Mouse (Mus musculus): ENCODE data around the gene Ncor2. TPM values are rescaled to one million over a fixed set of nuclear protein-coding genes. Genes with fewer than 3 reads are reported as not detected.

The Ncor2 gene
- polyA plus RNA-seq, 1 experiment from 2014 or later: 19.2 TPM

DNA sequence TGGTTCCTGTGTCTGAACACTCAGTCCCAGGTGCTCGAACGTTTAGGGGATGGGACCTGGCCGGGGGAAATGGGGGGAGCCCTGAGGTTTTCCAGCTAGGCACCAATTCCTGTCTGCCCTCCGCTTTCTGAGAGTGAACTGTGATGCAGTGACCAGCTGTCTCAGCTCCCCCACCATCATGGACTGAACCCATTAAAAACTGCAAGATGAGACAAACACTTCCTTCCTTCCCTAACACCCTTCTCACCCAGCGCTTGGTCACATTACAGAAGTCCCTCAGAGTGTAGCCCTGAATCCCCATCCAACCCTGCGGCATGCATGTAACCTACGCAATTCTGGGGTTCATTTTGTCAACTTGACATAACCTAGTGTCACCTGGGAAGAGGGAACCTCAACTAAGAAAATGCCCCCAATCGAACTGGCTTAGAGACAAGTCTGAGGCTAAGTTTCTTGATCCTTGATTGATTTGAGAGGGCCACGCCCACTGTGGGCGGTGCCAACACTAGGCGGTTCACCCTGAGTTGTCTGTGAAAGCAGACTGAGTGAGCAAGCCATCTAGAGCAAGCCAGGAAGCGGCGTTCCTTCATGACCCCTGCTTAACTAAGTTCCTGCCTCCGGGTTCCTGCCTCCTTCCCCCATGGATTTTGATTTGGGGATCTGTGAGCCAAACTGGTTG, 41.9 kb downstream of the Ncor2 start:
- Histone ChIP-seq H3K9me3 (no peaks in the 10 kb centered on the region), H3K27ac (replicated peaks) (peak overlapping the region; percentile 73), H3K36me3 (replicated peaks) (peaks cover 7% of the 10 kb centered on the region; the same call in 1 of the 2 replicates), H3K27me3 (replicated peaks; ENCODE audit: low read depth, poor library complexity, severe bottlenecking) (no peaks in the 10 kb centered on the region), H3K4me1 (peaks cover 91% of the 10 kb centered on the region), H3K4me3 (no peak overlapping the region)
- 53% methylated on average over 14 of the region's 14 CpGs for WGBS
- DNase-seq (ENCODE audit: low spot score): peak; percentile 50

DNA sequence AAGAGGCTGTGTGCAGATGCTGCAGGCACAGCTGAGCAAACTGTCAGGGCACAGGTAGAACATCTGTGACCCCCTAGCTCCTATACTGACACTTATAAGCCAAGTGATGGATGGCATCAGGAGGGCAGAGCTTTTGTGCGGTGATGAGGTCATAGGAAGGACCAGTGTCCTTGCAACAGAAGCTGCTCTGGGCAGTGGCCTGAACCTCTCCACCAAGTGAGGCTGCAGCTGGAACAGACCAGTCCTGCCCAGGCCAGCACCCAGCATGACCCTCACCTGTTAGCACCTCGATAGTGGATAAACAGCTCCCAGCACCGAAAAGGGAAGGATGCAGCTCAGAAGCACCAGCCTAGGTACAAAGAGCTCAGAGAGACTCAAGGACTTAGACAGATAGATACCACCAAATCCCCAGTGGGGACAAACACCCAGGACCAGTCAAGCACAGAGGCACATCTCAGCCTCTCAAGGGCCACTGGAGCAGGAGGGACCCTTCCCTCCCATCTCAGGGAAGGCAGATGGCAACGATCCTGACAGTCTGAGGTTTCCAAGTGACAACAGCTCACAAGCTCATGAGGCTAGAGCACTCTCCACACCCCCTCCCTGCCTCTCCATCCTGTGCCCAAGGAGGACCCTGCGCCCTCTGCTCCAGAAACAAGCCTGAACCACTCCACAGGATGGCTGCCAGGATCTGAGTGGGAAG, 42.6 kb downstream of the Ncor2 start:
- peak overlapping the region; percentile 73 for H3K27ac ChIP-seq (replicated peaks)
- 76% methylated on average over 5 of the region's 5 CpGs for WGBS

DNA sequence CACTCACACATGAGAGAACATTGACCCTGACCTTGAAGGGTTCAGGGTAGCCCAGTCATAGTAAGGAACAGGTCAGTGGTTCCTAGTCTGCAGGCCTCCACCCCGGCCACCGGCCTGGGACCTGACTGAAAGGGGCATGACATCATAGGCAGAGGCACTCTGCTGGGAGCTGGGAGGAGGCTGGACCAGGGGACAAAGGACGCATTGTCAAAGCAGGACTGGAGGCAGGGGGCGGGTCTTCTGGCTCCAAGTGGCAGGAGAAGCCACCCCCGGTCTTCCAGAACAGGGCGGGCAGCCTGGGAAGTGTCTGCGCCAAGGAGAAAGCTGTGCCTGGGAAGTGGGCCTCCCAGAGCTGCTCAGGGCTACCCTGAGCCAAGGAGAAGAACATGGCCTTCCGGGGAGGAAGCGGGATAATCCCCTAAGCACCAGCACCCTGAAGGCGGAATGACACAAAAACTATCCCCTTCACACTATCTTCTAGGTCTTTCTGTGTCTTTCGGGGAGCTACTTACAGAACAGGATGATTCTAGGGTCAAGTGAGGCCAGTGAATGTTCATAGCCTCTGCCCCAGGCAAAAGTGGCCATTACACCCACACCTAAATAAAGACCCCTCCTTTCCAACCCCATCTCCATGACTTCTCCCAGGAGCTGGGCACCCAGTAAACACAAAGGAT, 44.1 kb downstream of the Ncor2 start:
- Histone ChIP-seq H3K4me1 (peaks cover 91% of the 10 kb centered on the region), H3K36me3 (replicated peaks) (peaks cover 7% of the 10 kb centered on the region; the same call in 1 of the 2 replicates), H3K9me3 (no peaks in the 10 kb centered on the region), H3K4me3 (peak overlapping the region; percentile 24), H3K27ac (replicated peaks) (peak overlapping the region; percentile 84), H3K27me3 (replicated peaks; ENCODE audit: low read depth, poor library complexity, severe bottlenecking) (no peaks in the 10 kb centered on the region)
- WGBS: 7% methylated on average over 11 of the region's 11 CpGs
- DNase-seq (ENCODE audit: low spot score): peak; percentile 87

More for the DNA sequence above, 42.6 kb downstream of the Ncor2 start:
- H3K27me3 ChIP-seq (replicated peaks; ENCODE audit: low read depth, poor library complexity, severe bottlenecking): no peaks in the 10 kb centered on the region
- H3K9me3 ChIP-seq: no peaks in the 10 kb centered on the region
- peaks cover 91% of the 10 kb centered on the region for H3K4me1 ChIP-seq
- no peak for DNase-seq (ENCODE audit: low spot score)
- no peak overlapping the region for H3K4me3 ChIP-seq
- H3K36me3 ChIP-seq (replicated peaks): peaks cover 7% of the 10 kb centered on the region; the same call in 1 of the 2 replicates

DNA sequence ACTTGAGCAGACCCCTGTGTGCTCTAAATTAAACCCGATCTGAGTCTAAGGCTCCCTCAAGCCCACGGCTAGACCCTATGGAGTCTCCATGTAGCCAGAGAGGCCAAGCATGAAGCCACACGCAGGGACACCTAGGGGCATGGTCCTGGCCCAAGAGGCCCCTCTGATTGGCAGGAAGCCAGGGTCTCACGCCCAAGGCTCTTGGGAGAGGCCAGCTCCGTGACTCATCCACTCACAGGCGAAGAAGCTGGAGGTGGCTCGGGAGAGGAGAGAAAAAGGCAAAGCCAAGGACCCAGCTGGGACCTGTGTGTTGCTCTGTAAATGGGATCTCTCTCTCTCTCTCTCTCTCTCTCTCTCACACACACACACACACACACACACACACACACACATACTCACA, 44.6 kb downstream of the Ncor2 start:
- no peaks in the 10 kb centered on the region for H3K27me3 ChIP-seq (replicated peaks; ENCODE audit: low read depth, poor library complexity, severe bottlenecking)
- peak overlapping the region; percentile 24 for H3K4me3 ChIP-seq
- H3K4me1 ChIP-seq: peaks cover 91% of the 10 kb centered on the region
- WGBS: 38% methylated on average over 7 of the region's 7 CpGs
- H3K9me3 ChIP-seq: no peaks in the 10 kb centered on the region
- DNase-seq (ENCODE audit: low spot score): peak; percentile 31
- peaks cover 7% of the 10 kb centered on the region; the same call in 1 of the 2 replicates for H3K36me3 ChIP-seq (replicated peaks)
- H3K27ac ChIP-seq (replicated peaks): peak overlapping the region; percentile 84

DNA sequence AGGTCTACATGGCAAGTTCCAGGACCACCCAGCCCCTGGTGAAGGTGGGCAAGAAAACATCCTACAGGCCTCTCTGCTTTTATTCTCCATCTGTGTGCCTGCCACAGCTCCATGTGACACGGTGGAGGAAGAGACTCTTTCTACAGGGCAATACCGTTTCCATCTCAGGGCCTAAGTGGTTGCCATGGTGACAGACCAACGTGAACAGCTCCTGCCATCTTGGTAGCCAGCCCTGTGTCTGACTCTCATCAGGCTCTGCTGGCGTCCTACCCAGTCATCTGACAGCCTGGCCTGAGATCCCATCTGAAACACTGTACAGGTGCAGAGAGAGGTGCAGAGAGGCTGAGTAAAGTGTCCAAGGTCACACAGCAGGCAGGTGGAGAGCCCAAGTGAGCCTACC, 45.4 kb downstream of the Ncor2 start:
- WGBS: 69% methylated on average over 4 of the region's 4 CpGs
- no peaks in the 10 kb centered on the region for H3K9me3 ChIP-seq
- H3K27me3 ChIP-seq (replicated peaks; ENCODE audit: low read depth, poor library complexity, severe bottlenecking): no peaks in the 10 kb centered on the region
- peaks cover 91% of the 10 kb centered on the region for H3K4me1 ChIP-seq
- peak overlapping the region; percentile 84 for H3K27ac ChIP-seq (replicated peaks)
- peaks cover 2% of the 10 kb centered on the region; the same call in 1 of the 2 replicates for H3K36me3 ChIP-seq (replicated peaks)
- no peak for DNase-seq (ENCODE audit: low spot score)
- H3K4me3 ChIP-seq: no peak overlapping the region

DNA sequence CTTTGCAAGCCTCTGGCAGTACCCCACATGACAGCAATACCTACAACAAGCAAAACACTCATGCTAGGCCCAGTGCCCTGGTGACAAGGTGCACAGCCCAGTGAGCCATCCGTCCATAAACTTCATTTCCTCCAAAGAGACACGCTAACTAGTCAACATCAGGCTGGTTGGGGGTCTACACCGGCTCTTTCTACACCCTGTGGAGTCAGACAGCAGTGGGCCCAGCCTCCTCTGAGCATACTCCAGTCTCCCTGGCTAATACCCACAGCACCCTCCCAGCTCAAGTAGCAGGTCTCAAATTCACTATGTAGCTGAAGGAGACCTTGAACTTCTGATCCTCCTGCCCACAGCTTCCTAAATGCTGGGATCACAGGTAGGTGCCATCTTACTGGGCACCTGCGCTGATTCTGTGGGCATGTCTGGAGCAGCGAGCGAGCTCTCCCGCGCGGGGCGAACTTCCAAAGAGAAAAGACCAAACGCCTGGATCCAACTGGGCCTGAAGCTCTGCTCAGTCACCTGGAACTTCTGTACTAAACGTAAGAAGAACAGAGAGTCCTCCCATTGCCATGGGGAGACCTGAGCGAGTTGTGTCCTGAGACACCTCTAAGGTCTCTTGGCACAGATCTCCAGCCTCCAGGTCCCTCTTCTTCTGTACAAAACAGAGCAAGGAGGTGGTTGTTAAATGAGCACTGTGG, 46.3 kb downstream of the Ncor2 start:
- Histone ChIP-seq H3K9me3 (no peaks in the 10 kb centered on the region), H3K4me1 (peaks cover 92% of the 10 kb centered on the region), H3K27ac (replicated peaks) (peak overlapping the region; percentile 84), H3K36me3 (replicated peaks) (no peaks in the 10 kb centered on the region), H3K27me3 (replicated peaks; ENCODE audit: low read depth, poor library complexity, severe bottlenecking) (no peaks in the 10 kb centered on the region), H3K4me3 (no peak overlapping the region)
- DNase-seq (ENCODE audit: low spot score): no peak
- WGBS: 95% methylated on average over 13 of the region's 13 CpGs

DNA sequence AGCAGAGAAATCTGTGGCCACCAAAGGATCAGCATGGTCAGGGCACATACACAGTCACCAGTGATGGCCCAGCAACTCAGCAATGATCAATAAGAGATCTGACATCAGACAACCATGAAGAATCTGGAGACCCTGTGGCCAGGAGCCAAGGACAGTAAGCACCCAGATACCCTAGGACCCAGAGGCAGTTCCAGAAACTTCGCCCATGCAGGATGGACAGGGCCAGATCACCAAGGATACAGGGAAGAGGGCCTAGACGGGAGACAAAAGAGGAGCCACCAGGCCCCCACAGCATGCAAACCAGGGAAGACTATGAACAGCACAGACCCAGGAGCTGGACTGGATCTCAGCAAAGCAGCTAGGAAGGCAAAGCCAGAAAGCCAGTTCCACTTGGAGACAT, 47.0 kb downstream of the Ncor2 start:
- Histone ChIP-seq H3K4me3 (no peak overlapping the region), H3K27ac (replicated peaks) (peak overlapping the region; percentile 84), H3K36me3 (replicated peaks) (peaks cover 6% of the 10 kb centered on the region; the same call in 1 of the 2 replicates), H3K9me3 (no peaks in the 10 kb centered on the region), H3K4me1 (peaks cover 87% of the 10 kb centered on the region), H3K27me3 (replicated peaks; ENCODE audit: low read depth, poor library complexity, severe bottlenecking) (no peaks in the 10 kb centered on the region)
- no peak for DNase-seq (ENCODE audit: low spot score)
- WGBS: 75% methylated on average over 2 of the region's 2 CpGs

DNA sequence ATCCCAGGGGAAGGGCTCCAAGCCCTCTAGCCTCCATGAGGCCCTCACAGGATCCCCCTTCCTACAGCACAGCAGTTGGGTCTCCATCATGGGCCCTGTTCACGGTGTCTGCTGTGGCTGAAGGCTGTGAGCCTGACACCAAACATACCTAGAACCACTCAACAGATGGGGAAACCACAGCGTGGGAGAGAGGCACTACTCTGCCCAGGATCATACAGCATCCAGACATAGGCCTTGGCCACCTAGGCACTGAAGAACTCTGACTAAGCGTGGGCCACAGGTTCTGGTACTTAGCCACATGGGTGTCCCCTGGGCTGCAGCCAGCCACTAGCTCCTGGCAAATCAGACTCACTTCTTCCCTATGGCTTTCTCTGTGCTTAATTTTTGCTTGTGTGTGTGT, 48.6 kb downstream of the Ncor2 start:
- 96% methylated on average over 3 of the region's 3 CpGs for WGBS
- H3K27ac ChIP-seq (replicated peaks): peak overlapping the region; percentile 7

DNA sequence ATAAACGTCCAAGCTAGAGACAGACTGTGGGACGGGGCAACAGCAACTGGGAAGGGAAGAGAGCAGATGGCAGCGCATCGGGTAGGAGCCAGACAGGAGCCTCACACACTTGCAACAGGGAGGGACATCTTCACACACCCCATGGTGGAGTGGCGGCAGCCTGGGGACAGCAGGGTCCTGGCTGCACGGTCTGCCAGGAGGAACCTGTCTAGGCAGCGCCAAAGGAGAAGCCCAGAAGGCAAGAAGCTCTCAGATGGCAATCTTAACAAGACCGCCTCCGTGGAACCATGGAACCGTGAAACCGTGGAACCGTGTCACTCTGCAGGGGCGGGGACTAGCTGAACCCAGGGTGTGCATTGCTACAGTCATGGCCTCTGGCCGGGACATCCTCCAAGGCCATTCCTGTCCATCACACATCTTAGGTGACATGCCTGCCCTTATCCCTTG, 50.1 kb downstream of the Ncor2 start:
- no peaks in the 10 kb centered on the region for H3K9me3 ChIP-seq
- no peaks in the 10 kb centered on the region for H3K27me3 ChIP-seq (replicated peaks; ENCODE audit: low read depth, poor library complexity, severe bottlenecking)
- peaks cover 19% of the 10 kb centered on the region for H3K36me3 ChIP-seq (replicated peaks)
- peaks cover 83% of the 10 kb centered on the region for H3K4me1 ChIP-seq
- DNase-seq (ENCODE audit: low spot score): no peak
- peak overlapping the region; percentile 36; the same call in 1 of the 2 replicates for H3K27ac ChIP-seq (replicated peaks)
- WGBS: 84% methylated on average over 14 of the region's 14 CpGs
- H3K4me3 ChIP-seq: no peak overlapping the region

More for the DNA sequence above, 48.6 kb downstream of the Ncor2 start:
- H3K4me1 ChIP-seq: peaks cover 88% of the 10 kb centered on the region
- H3K4me3 ChIP-seq: no peak overlapping the region
- DNase-seq (ENCODE audit: low spot score): no peak
- no peaks in the 10 kb centered on the region for H3K27me3 ChIP-seq (replicated peaks; ENCODE audit: low read depth, poor library complexity, severe bottlenecking)
- peaks cover 7% of the 10 kb centered on the region; the same call in 1 of the 2 replicates for H3K36me3 ChIP-seq (replicated peaks)
- H3K9me3 ChIP-seq: no peaks in the 10 kb centered on the region

DNA sequence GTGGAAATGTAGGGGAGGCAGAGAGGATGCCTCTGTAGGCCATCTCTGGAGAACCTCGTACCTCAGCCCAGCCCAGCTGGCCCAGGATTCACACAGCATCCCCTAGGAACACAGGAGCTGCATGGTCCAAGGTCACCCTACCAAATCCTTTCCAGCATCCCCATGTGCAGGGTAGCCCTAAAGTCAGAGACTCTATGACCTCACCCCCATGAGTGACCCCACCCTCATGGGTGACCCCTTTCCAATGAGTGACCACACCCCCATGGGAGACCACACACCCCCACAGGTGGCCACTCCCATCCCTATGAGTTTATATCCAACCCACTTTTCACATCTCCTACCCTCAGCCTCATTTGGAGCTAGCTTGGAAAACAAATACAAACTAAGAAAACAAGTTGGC, 51.1 kb downstream of the Ncor2 start:
- DNase-seq (ENCODE audit: low spot score): no peak
- H3K27ac ChIP-seq (replicated peaks): no peak overlapping the region

DNA sequence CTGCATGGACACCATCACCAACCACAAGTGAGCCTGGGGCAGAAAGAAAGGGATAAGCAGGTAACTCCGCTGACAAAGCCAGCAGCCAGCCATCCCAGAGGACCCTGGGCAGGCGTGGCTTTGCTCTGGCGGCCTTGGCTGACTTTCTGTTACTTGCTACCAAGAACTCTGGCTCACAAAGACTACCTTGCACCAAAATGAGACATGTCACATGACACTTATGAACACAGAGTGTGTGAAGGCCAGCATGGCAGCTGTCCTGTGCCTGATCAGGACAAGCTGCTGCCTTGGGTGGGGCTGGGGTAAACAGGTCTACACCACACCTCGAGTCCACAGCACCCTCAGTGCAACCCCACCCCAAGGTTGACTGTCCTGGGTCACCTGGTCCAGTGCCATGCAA, 51.6 kb downstream of the Ncor2 start:
- Histone ChIP-seq H3K4me1 (peaks cover 81% of the 10 kb centered on the region), H3K27ac (replicated peaks) (no peak overlapping the region), H3K9me3 (no peaks in the 10 kb centered on the region), H3K36me3 (replicated peaks) (peaks cover 35% of the 10 kb centered on the region), H3K27me3 (replicated peaks; ENCODE audit: low read depth, poor library complexity, severe bottlenecking) (no peaks in the 10 kb centered on the region), H3K4me3 (no peak overlapping the region)
- DNase-seq (ENCODE audit: low spot score): no peak
- 89% methylated on average over 4 of the region's 4 CpGs for WGBS

More for the DNA sequence above, 51.1 kb downstream of the Ncor2 start:
- H3K4me1 ChIP-seq: peaks cover 83% of the 10 kb centered on the region
- WGBS: 89% methylated on average over 1 of the region's 1 CpGs
- H3K4me3 ChIP-seq: no peak overlapping the region
- no peaks in the 10 kb centered on the region for H3K9me3 ChIP-seq
- peaks cover 30% of the 10 kb centered on the region for H3K36me3 ChIP-seq (replicated peaks)
- H3K27me3 ChIP-seq (replicated peaks; ENCODE audit: low read depth, poor library complexity, severe bottlenecking): no peaks in the 10 kb centered on the region

DNA sequence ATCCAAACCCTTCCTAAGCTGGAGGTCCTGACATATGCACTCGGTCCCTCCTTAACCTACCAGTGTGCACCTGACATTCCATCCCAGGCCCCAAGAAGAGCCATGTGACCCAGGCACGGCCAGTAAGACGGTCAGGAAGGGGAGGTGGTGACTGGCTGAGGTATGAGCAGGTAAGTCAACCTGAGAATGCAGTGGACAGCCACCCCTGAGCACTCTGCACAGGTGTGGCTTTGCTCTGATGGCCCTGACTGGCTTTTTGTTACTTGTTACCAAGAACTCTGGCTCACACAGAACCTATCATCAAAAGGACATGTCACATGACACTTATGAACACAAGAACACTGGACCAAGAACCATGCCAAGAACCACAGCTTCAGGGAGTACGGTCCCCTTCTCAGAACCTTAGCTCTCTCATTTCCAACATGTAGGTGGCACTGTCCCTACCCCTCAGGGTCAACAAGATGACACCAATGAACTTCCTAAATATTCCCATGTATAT, 53.0 kb downstream of the Ncor2 start:
- DNase-seq (ENCODE audit: low spot score): no peak
- peaks cover 47% of the 10 kb centered on the region for H3K36me3 ChIP-seq (replicated peaks)
- H3K4me3 ChIP-seq: no peak overlapping the region
- H3K27me3 ChIP-seq (replicated peaks; ENCODE audit: low read depth, poor library complexity, severe bottlenecking): no peaks in the 10 kb centered on the region
- peaks cover 75% of the 10 kb centered on the region for H3K4me1 ChIP-seq
- H3K27ac ChIP-seq (replicated peaks): no peak overlapping the region; the same call in 1 of the 2 replicates
- WGBS: 84% methylated on average over 4 of the region's 4 CpGs
- no peaks in the 10 kb centered on the region for H3K9me3 ChIP-seq

Data from embryonic facial prominence, embryonic 10.5 days (tissue).